In the genomic region with DNA sequence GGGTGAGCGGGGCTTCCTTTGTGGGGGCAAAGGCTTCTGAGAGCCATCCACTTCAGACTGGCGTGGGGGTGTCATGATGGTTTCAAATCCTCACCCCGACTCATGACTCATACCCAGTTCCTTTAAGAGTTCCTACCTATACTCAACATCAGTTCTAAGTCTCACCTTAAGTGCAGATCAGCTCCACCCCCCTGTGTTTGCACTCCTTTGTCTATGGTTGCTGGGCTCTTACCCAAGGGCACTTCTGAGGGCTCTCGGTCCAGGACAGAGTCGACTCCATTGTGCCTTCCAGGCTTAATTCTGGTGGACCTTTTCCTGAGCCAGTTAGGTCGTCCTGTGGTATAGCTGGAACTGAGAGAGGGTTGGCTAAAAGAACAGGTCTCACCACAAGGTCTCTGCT, we compare ENCODE assay signal across 15 mouse cellular contexts. TPM values are rescaled to one million over a fixed set of nuclear protein-coding genes. Genes with fewer than 3 reads are reported as not detected.
"Had no signal": no experiment of that assay in that cellular context is flagged by ENCODE, and none has a peak within 500 bp of the region (broad histone marks: within the 10 kb centered on the region; RNA-seq: fewer than 3 reads in every experiment).

No protein-coding gene starts in this region.

- H3K4me3 ChIP-seq: limb, embryonic 13.5 days; liver, embryonic 15.5 days; megakaryocyte, embryonic 14.5 days; midbrain, embryonic 12.5 days; stomach, embryonic 15.5 days had no signal

- ATAC-seq: inflammation-experienced regulatory T-cells, adult 6 months; intestine, postnatal 0 days had no signal

- H3K4me2 ChIP-seq: limb, embryonic 13.5 days; liver, embryonic 15.5 days; midbrain, embryonic 12.5 days; stomach, embryonic 15.5 days had no signal

- H3K9ac ChIP-seq: limb, embryonic 13.5 days; liver, embryonic 15.5 days; midbrain, embryonic 12.5 days; stomach, embryonic 15.5 days had no signal

- H3K27ac ChIP-seq: kidney, postnatal 0 days; limb, embryonic 13.5 days; liver, embryonic 15.5 days; macrophage; midbrain, embryonic 12.5 days; stomach, embryonic 15.5 days had no signal

- H3K4me1 ChIP-seq: limb, embryonic 13.5 days; liver, embryonic 15.5 days; midbrain, embryonic 12.5 days; stomach, embryonic 15.5 days had no signal

- DNase-seq: kidney, adult 8-10 months; kidney, postnatal 36 days; left cerebral cortex, postnatal 4 days; right cerebral cortex, postnatal 14 days; thymus, postnatal 36 days had no signal

- H3K27me3 ChIP-seq: limb, embryonic 13.5 days; liver, embryonic 15.5 days; megakaryocyte, embryonic 14.5 days; midbrain, embryonic 12.5 days; stomach, embryonic 15.5 days had no signal

- H3K9me3 ChIP-seq: limb, embryonic 13.5 days; liver, embryonic 15.5 days; midbrain, embryonic 12.5 days; stomach, embryonic 15.5 days had no signal

RNA-seq across cellular contexts. Expression of a gene that starts 46.0 kb away (rescaled TPM):
- polyA plus RNA-seq: liver, adult 2 months; macrophage had no signal
